Mouse (Mus musculus): Measurements from ENCODE around the gene Cd93.
A peak's percentile ranks its signal among the peaks of the same experiment; 100 is the strongest.

GRCm38 (mm10) chr2:148407870-148408760, 35.2 kb downstream of the Cd93 start, which contains the start of gene Thbd:
- TF ChIP-seq POLR2A (IDR thresholded peaks at IDR 0.05; ENCODE audit: insufficient read length, low read depth), result peak; percentile 55
- TF ChIP-seq REST (IDR thresholded peaks at IDR 0.05; ENCODE audit: insufficient read depth, insufficient read length), result no peak
- TF ChIP-seq TCF12 (IDR thresholded peaks at IDR 0.05; ENCODE audit: insufficient read depth, poor library complexity, severe bottlenecking), result no peak
- no peak for TF ChIP-seq POLR2AphosphoS2 (IDR thresholded peaks at IDR 0.05; ENCODE audit: insufficient read length, low read depth)
- no peak for TF ChIP-seq MYOD1 (IDR thresholded peaks at IDR 0.05; ENCODE audit: control insufficient read depth in 1 of 3, insufficient read length in 2 of 3, low read depth in 2 of 3)
- no peak for TF ChIP-seq E2F4 (IDR thresholded peaks at IDR 0.05; ENCODE audit: insufficient read depth)
- no peak for TF ChIP-seq MAX (IDR thresholded peaks at IDR 0.05; ENCODE audit: low read depth)

All from myocyte (in vitro differentiated cells).